Mouse (Mus musculus): ENCODE results near the gene Ssh3.

Ssh3 gene

GRCm38 (mm10) chr19:4297851-4298250 is 28.9 kb upstream of the Ssh3 start:
- in situ Hi-C loops (cut with MboI; ENCODE audit: low sequenced_read_pairs), result no loop called here

DNA sequence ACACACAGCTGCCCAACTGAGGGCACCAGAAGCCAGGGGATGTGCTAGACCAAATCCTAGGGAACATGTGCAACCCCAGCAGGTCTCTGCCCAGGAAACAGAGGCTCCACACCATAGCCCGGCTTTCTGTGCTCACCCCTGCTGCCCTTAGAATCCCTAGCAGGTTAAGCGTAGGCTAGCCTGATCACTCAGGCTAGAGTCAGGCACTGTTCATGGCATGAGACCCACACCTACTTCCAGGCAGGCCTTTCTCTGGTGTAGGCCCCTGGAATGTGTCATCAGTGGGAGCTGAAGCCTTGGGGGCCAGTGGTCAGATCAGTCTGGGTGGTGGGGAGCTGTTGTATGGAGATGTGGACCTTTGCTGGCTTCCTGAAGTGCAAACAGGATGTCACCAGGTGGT is 27.6 kb upstream of the Ssh3 start:
- in situ Hi-C loops (cut with MboI; ENCODE audit: low sequenced_read_pairs), result no loop called here

DNA sequence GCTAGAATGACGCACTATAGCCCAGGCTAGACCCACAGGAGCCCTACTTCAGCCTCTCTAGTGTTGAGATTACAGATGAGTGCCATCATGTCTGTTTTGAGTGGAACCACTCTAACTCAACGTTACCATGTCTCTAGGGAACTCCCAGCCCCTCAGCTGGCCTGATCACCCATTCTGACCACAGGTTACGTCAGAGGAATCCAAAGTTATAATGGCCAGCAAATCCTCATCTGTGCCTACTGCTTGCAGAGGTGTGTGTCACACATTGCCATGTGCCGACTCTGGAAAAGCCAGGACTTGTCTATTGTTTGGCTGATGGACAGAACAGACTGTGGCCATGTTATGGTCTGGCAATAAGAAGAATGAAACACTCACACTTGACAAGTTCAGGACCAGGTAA is 26.4 kb upstream of the Ssh3 start:
- in situ Hi-C loops (cut with MboI; ENCODE audit: low sequenced_read_pairs), result no loop called here

DNA sequence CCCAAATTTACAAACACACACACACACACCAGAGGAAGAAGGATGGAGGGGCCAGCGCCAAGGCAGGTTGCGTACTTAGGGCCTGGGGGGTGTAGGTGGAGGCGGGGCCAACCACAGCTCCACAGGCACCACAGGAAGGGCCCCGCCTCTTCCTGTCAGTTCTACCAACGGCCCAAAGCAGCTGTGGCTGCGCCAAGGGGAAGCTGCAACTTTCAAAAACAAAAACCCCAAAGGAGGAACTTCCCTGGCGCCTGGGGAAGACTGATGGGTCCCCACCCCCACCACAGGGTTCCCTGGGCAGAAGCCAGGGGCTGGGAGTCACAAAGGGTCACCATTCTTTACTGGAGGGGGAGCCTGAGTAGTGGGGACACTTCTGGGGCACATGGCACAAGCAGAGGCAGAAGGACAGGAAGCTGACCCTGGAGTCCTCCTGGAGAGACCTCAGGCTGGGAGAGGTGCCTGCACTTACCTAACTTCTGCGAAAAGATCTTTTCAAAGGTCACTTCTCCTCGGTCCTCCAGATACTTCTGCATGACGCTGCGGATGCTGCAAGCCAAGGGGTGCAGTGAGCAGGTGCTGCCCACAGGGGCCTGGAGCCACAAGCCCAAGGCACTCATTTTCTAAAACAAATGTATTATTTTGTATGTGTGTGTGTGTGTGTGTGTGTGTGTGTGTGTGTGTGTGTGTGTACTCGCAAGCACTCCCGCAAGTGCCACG is 25.6 kb upstream of the Ssh3 start:
- in situ Hi-C loops (cut with MboI; ENCODE audit: low sequenced_read_pairs), result no loop called here

GRCm38 (mm10) chr19:4291161-4291560 is 22.2 kb upstream of the Ssh3 start:
- in situ Hi-C loops (cut with MboI; ENCODE audit: low sequenced_read_pairs), result no loop called here

DNA sequence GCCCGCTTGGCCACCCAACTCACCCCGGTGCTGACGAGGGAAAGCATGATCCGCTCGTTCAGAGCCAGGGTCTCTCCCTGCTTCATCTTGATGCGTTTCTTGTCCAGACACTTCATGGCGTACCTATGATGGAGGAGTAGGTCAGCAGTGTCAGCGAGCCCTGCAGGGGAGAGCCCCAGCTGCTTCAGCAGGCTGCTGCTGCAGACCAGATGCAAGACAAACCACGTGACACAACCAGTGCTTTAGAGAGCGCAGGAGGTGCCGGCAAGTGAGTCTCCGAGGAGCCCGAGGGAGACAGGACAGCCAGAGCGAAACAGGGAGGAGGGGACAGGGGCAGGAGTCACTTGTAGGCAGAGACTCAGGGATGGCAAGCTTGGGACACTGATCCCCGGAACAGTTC is 21.8 kb upstream of the Ssh3 start:
- in situ Hi-C loops (cut with MboI; ENCODE audit: low sequenced_read_pairs), result no loop called here

- in situ Hi-C loops (cut with MboI; ENCODE audit: low sequenced_read_pairs), result no loop called here
Observed at GRCm38 (mm10) chr19:4283653-4284052, 14.7 kb upstream of the Ssh3 start.

- in situ Hi-C loops (cut with MboI; ENCODE audit: low sequenced_read_pairs), result no loop called here
Observed at GRCm38 (mm10) chr19:4282898-4283553, 14.0 kb upstream of the Ssh3 start, which contains the start of gene Ankrd13d. Gene Ankrd13d (minus strand): TSS chr19:4283137.

GRCm38 (mm10) chr19:4280425-4280824 is 11.4 kb upstream of the Ssh3 start:
- in situ Hi-C loops (cut with MboI; ENCODE audit: low sequenced_read_pairs), result no loop called here

GRCm38 (mm10) chr19:4279487-4279886 is 10.5 kb upstream of the Ssh3 start:
- in situ Hi-C loops (cut with MboI; ENCODE audit: low sequenced_read_pairs), result no loop called here

DNA sequence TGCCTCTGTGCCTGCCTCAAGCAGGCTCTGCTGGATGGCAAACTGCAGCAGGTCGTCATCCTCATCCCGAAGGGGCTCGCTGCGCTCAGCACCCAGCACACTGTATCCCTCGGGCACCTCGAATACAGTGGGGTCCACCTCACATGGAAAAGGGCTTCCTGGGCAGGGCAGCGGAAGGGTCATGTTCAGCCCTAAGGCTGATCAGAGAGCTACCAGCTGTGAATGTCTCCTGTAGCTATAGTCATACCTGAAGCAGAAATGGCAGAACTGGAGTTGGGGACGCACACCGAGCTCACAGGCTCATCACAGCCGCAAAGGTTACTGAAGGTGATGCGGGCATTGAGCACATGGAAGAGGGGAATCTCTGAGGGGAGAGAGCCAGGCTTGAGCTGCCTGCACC is 2.0 kb upstream of the Ssh3 start:
- in situ Hi-C loops (cut with MboI; ENCODE audit: low sequenced_read_pairs), result no loop called here

DNA sequence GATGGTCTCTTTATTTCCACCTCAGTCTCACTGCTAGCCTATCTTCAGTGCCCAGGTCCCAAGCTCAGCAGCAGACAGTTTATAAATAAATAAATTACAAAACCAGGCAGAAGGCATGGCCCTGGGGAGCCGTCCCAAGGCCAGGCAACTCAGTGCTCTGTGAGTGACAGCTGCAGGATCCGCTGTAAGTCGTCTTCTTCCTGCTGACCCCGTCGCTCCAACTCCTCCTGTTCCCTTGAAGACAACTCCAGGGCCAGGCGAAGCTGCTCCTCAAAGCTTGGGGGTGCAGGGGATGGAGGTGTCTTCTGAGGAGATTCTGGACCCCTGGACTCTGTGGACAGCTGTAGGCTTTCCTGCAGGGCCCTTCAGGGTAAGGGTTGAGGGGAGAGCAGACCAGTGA is 1.2 kb upstream of the Ssh3 start:
- in situ Hi-C loops (cut with MboI; ENCODE audit: low sequenced_read_pairs), result no loop called here

DNA sequence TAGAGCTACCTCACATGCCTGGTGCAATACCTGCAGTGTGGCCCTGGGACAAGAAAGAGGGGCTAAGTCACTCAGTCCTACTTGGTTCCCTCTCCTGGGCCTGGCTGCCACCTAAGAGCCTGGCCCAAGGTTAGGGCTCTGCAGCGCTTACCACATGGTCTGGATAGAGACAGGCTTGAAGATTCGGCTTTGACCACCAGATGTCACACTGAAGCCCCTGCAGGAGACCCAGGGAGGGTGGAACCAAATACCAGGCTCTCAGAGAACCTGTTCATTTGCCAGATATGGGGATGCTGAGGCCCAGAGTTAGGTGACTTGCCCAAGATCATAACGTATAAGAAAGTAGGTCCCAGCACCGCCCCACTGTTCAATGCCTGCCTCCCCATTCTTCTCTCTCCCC is 3.0 kb downstream of the Ssh3 start:
- in situ Hi-C loops (cut with MboI; ENCODE audit: low sequenced_read_pairs), result no loop called here

- in situ Hi-C loops (cut with MboI; ENCODE audit: low sequenced_read_pairs), result no loop called here
Observed at GRCm38 (mm10) chr19:4264171-4264780, 4.7 kb downstream of the Ssh3 start.

DNA sequence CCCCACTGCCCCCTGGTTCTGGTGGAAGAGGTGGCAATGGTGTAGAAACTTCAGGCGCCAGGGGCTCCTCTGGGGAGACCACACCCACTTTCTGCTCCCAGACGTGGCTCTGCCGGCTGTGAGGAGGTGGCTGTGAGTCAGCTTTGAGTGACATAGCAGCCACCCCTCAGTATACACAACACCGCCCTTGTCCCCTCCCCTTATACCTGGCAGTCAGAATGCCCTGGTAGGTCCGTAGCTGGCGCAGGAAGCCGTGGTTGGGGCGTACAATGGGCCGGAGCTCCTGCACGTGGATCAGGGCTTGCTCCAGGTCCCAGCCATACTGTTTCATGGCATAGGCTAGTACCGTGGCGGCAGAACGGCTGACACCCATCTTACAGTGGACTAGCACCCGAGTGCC is 5.3 kb downstream of the Ssh3 start:
- in situ Hi-C loops (cut with MboI; ENCODE audit: low sequenced_read_pairs), result no loop called here

GRCm38 (mm10) chr19:4262756-4263155 is 6.2 kb downstream of the Ssh3 start:
- in situ Hi-C loops (cut with MboI; ENCODE audit: low sequenced_read_pairs), result no loop called here

GRCm38 (mm10) chr19:4261038-4261698 is 7.8 kb downstream of the Ssh3 start:
- in situ Hi-C loops (cut with MboI; ENCODE audit: low sequenced_read_pairs), result no loop called here

DNA sequence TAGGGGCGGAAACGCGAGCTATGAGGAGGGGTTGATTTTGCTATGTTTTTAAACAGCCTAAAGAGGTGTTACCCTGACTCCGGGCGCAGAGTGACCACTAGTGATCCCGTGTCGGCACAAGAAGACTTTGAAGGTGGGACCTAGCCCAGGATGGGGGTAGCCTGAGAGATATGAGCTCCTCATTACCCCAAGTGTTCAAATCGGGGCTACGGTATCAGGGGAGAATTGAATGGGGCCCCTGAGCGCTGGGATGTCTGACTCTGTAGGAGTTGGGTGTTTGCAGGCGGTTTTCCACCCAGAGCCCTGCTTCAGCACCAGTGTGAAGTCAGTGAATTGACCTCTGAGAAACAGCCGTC is 11.1 kb downstream of the Ssh3 start:
- in situ Hi-C loops (cut with MboI; ENCODE audit: low sequenced_read_pairs), result no loop called here

- in situ Hi-C loops (cut with MboI; ENCODE audit: low sequenced_read_pairs), result no loop called here
Observed at GRCm38 (mm10) chr19:4257216-4257896, 11.6 kb downstream of the Ssh3 start.

DNA sequence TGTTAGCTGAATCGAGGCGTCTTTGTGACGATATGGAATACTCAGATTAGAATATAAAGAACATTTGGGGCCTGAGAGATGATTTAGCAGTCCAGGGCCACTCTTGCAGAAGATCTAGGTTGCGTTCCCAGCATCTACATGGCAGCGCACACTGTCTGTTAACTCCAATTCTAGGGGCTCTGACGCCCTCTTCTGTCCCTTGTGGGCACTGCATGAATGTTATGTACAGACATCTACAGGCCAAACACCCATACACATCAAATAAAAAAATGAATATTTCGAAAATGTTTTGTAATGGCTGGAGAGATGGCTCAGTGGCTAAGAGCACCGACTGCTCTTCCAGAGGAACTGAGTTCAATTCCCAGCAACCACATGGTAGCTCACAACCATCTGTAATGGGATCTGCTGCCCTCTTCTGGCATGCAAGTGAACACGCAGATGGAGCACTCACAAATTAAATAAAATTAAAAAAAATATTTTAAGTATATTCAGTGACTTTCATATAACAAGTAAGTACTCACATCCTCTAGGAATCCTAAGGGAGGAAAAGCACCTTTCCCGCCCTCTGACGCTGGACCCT is 13.3 kb downstream of the Ssh3 start:
- in situ Hi-C loops (cut with MboI; ENCODE audit: low sequenced_read_pairs), result no loop called here

DNA sequence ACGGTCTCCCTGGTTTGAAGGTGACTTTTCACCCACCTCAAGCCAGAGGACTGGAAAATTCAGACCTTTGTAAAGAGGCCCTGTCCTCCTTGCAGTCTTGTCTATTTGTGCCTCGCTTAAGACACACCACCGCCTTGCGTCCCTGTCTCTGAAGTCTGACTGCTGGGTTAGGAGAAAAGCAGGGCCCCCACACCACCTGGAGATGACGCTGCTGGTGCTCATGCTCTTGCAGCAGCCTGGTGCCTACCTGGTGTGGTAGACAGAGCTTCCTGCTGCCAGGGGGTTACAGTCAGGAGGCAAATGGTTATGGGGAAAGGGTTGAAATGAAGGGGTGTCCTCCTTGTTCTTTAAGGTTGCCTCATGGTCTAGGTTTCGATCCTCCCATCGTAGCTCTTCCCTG is 14.8 kb downstream of the Ssh3 start:
- in situ Hi-C loops (cut with MboI; ENCODE audit: low sequenced_read_pairs), result no loop called here
